Mouse (Mus musculus) kidney, postnatal 0 days (tissue): Measurements from ENCODE around the gene B4galt7. TPM values are rescaled to one million over a fixed set of nuclear protein-coding genes. Genes with fewer than 3 reads are reported as not detected.
"Not testable (repeated sequence)": the region's sequence is repeated elsewhere in the genome, so short reads cannot be mapped to it uniquely, and the experiment has no call there.

Source experiments
- ATAC-seq: fragments of 200-750 bp; cut with Nextera tagmentation; replicated peaks from 2 replicates; pipeline ENCODE4 v1.8.0; 2017; ENCODE audit warnings: low read depth, moderate number of reproducible peaks, moderate TSS enrichment, moderate library complexity; ENCODE audit not compliant: low FRiP score
- DNase-seq: peaks from one replicate; pipeline ENCODE4 v3.0.0-alpha.2; 2016; ENCODE audit warnings: low spot score
- H3K27ac ChIP-seq: fragments of 300-500 bp; sonication (generic); 2 replicates; pipeline ENCODE4 v1.5.1; 2014; ENCODE audit warnings: mild to moderate bottlenecking
- H3K27me3 ChIP-seq: fragments of 300-500 bp; sonication (generic); 2 replicates; pipeline ENCODE4 v1.6.1; 2014; ENCODE audit warnings: low read length, mixed read lengths; ENCODE audit not compliant: insufficient read depth
- H3K36me3 ChIP-seq: fragments of 300-500 bp; sonication (generic); 2 replicates; pipeline ENCODE4 v1.6.1; 2014; ENCODE audit warnings: low read length, mixed read lengths; ENCODE audit not compliant: insufficient read depth
- H3K4me1 ChIP-seq: fragments of 300-500 bp; sonication (generic); replicated peaks from 2 replicates; pipeline ENCODE4 v1.6.1; 2014; ENCODE audit warnings: antibody characterized with exemption, low read length, mixed read lengths; ENCODE audit not compliant: insufficient read depth
- H3K4me2 ChIP-seq: fragments of 300-500 bp; sonication (generic); 2 replicates; pipeline ENCODE4 v1.6.1; 2014; ENCODE audit warnings: mild to moderate bottlenecking, low read length, moderate library complexity, mixed read lengths
- H3K4me3 ChIP-seq: fragments of 300-500 bp; sonication (generic); replicated peaks from 2 replicates; pipeline ENCODE4 v1.5.1; 2014; ENCODE audit warnings: low read depth, low read length
- H3K9ac ChIP-seq: fragments of 300-500 bp; sonication (generic); 2 replicates; pipeline ENCODE4 v1.6.1; 2014; ENCODE audit warnings: low read depth, low read length
- H3K9me3 ChIP-seq: fragments of 300-500 bp; sonication (generic); replicated peaks from 2 replicates; pipeline ENCODE4 v1.6.1; 2016; ENCODE audit warnings: low read length, inconsistent platforms, mixed read lengths
- CTCF ChIP-seq: IDR thresholded peaks from 2 replicates; pipeline ENCODE4 v1.5.1; 2016; ENCODE audit warnings: antibody characterized with exemption, low read depth, mild to moderate bottlenecking, moderate library complexity
- WGBS: fragments of 180-500 bp; shearing (Covaris S2); extraction: QIAGEN DNeasy Blood & Tissue Kit; methylation state at CpG from one replicate; pipeline ENCODE4 v1.1.7; 2014; 5-methylcytosine and 5-hydroxymethylcytosine counted together
- polyA plus RNA-seq: library from polyadenylated mRNA; unstranded; fragments of >200 nt; fragmentation: Nextera tagmentation; extraction: Ambion mirVana; gene quantifications from 2 replicates; pipeline ENCODE4 v1.2.1, GENCODE M21; 2015

Gene B4galt7
- polyA plus RNA-seq, 1 experiment from 2014 or later: 20.1 TPM

- Histone ChIP-seq H3K27me3 (no peaks in the 10 kb centered on the region), H3K9ac (peak within 1 kb of the TSS; percentile 77), H3K27ac (peak within 1 kb of the TSS; percentile 86), H3K4me2 (peak within 1 kb of the TSS; percentile 87), H3K4me3 (peak within 1 kb of the TSS; percentile 85), H3K4me1 (peaks cover 3% of the 10 kb centered on the region; the same call in 1 of the 2 replicates), H3K9me3 (no peaks in the 10 kb centered on the region), H3K36me3 (no peaks in the 10 kb centered on the region)
- DNase-seq: peak; percentile 95
- TF ChIP-seq CTCF: peak; percentile 37; the same call in 1 of the 2 replicates
- ATAC-seq: peak; percentile 98
- WGBS: under 1% methylated on average over 59 of the region's 59 CpGs
These were observed 23.2 kb downstream of the B4galt7 start, which contains the start of gene Caml for GRCm38 (mm10) chr13:55622649-55623541. Caml (plus strand) TSS chr13:55623005.

- peak; percentile 95 for DNase-seq
- peak within 1 kb of the TSS; percentile 84 for H3K4me2 ChIP-seq
- peak; percentile 90 for ATAC-seq
- TF ChIP-seq CTCF: peak; percentile 89
- H3K36me3 ChIP-seq: peaks cover 24% of the 10 kb centered on the region
- peaks cover 7% of the 10 kb centered on the region; the same call in 1 of the 2 replicates for H3K4me1 ChIP-seq
- H3K9me3 ChIP-seq: no peaks in the 10 kb centered on the region
- 3% methylated on average over 30 of the region's 30 CpGs for WGBS
- H3K9ac ChIP-seq: peak within 1 kb of the TSS; percentile 92
- no peaks in the 10 kb centered on the region for H3K27me3 ChIP-seq
- H3K27ac ChIP-seq: peak within 1 kb of the TSS; percentile 73; the same call in 1 of the 2 replicates
- H3K4me3 ChIP-seq: peak within 1 kb of the TSS; percentile 99
These were observed 35.0 kb downstream of the B4galt7 start, which contains the start of gene Ddx46 for GRCm38 (mm10) chr13:55634639-55635127. Ddx46 (plus strand) TSS chr13:55635027.

- Histone ChIP-seq H3K27ac (peak overlapping the region; percentile 73; the same call in 1 of the 2 replicates), H3K4me2 (peak overlapping the region; percentile 84), H3K9me3 (no peaks in the 10 kb centered on the region), H3K4me1 (peaks cover 7% of the 10 kb centered on the region; the same call in 1 of the 2 replicates), H3K9ac (peak overlapping the region; percentile 92), H3K27me3 (no peaks in the 10 kb centered on the region), H3K4me3 (peak overlapping the region; percentile 99), H3K36me3 (peaks cover 27% of the 10 kb centered on the region)
- DNase-seq (no peak), ATAC-seq (peak; percentile 71)
- WGBS: under 1% methylated on average over 39 of the region's 40 CpGs
- no peak for TF ChIP-seq CTCF
These were observed 35.5 kb downstream of the B4galt7 start for GRCm38 (mm10) chr13:55635146-55635571.

- no peak for TF ChIP-seq CTCF
- peaks cover 25% of the 10 kb centered on the region for H3K36me3 ChIP-seq
- H3K4me2 ChIP-seq: no peak overlapping the region
- no peak overlapping the region for H3K4me3 ChIP-seq
- H3K9me3 ChIP-seq: no peaks in the 10 kb centered on the region
- ATAC-seq (no peak), DNase-seq (no peak)
- no peaks in the 10 kb centered on the region for H3K27me3 ChIP-seq
- H3K27ac ChIP-seq: no peak overlapping the region
- peaks cover 7% of the 10 kb centered on the region; the same call in 1 of the 2 replicates for H3K4me1 ChIP-seq
- no peak overlapping the region for H3K9ac ChIP-seq
- WGBS: 89% methylated on average over 14 of the region's 14 CpGs
These were observed 36.7 kb downstream of the B4galt7 start for GRCm38 (mm10) chr13:55636185-55636983.

GRCm38 (mm10) chr13:55640480-55640879 lies 40.8 kb downstream of the B4galt7 start:
- not testable (repeated sequence) for H3K27me3 ChIP-seq, H3K9ac ChIP-seq, H3K4me3 ChIP-seq, H3K4me2 ChIP-seq, H3K27ac ChIP-seq, ATAC-seq, H3K4me1 ChIP-seq, H3K9me3 ChIP-seq
- peak; percentile 84 for TF ChIP-seq CTCF
- H3K36me3 ChIP-seq: peaks cover 25% of the 10 kb centered on the region
- DNase-seq: peak; percentile 82
- 45% methylated on average over 8 of the region's 8 CpGs for WGBS
